Mouse (Mus musculus) granulocyte monocyte progenitor cell, adult 5-6 weeks (primary cell): ENCODE measurements around the gene Cacna1i. TPM values are rescaled to one million over a fixed set of nuclear protein-coding genes. Genes with fewer than 3 reads are reported as not detected.

Experiments
- ATAC-seq: replicated peaks from 2 replicates; pipeline ENCODE4 v1.8.0; 2016; ENCODE audit warnings: mild to moderate bottlenecking, moderate TSS enrichment, inconsistent platforms; ENCODE audit not compliant: poor library complexity, severe bottlenecking
- total RNA-seq, 2 experiments: library from RNA; stranded (forward) in 1 of 2; stranded (reverse) in 1 of 2; fragments of 200-712, 200-1000 nt in 1 of 2; fragments of >200 nt in 1 of 2; fragmentation: Nextera tagmentation in 1 of 2; gene quantifications; 2 replicates each; pipeline ENCODE4 v1.2.3; 2014 to 2017

The Cacna1i gene
- total RNA-seq (2014; fragmentation: Nextera tagmentation) (not detected in 2 replicates), total RNA-seq (2017) (not detected in 2 replicates)

DNA sequence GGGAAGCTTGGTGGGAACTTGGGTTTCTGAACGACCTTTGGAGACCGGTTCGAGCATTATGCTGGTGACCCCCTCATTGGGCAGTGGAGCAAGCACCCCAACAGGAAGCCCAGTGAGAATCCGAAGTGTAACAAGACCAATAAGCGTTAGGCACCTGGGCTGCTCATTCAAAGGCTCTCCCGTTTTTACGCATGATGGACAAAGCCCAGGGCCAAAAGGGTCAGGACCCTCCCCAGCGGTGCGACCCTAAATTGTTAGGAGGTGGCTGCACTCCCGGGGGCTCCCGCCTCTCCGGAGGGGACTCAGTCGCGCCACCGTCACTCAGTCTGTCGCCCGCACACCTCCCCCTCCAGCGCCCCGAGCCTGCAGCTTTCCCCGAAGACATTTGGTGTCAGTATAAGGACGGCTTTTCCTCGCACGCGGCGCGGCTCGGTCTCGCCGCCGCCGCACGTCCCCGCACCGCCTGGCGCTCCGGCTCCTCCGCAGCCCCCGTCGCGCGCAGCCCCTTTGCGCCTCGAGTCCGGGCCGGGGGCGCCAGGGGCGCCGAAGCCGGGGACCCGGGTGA, at the start of gene Cacna1i:
Gene Cacna1i (plus strand): TSS at position 388 of the 565 bp plus-strand sequence.
- no peak for ATAC-seq

DNA sequence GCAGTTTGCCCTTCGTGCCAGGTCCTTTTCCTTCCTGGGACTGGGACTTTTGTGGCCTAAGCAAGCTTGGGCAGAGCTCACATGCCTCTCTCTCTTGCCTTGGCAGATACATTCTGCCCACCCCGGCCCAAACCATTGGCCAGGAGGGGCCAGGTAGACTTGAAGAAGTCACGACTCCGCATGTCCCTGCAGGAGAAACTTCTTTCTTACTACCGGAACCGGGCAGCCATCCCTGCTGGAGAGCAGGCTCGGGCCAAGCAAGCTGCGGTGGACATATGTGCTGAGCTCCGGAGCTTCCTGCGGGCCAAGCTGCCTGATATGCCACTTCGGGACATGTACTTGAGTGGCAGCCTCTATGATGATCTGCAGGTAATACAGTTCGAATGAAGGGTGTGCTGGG, 38.9 kb upstream of the Cacna1i start:
- no peak for ATAC-seq

GRCm38 (mm10) chr15:80248596-80248995, 38.4 kb upstream of the Cacna1i start:
- no peak for ATAC-seq

GRCm38 (mm10) chr15:80249672-80250071, 37.4 kb upstream of the Cacna1i start:
- ATAC-seq = no peak

GRCm38 (mm10) chr15:80250586-80250985, 36.5 kb upstream of the Cacna1i start:
- no peak for ATAC-seq

GRCm38 (mm10) chr15:80253530-80253929, 33.5 kb upstream of the Cacna1i start:
- no peak for ATAC-seq

DNA sequence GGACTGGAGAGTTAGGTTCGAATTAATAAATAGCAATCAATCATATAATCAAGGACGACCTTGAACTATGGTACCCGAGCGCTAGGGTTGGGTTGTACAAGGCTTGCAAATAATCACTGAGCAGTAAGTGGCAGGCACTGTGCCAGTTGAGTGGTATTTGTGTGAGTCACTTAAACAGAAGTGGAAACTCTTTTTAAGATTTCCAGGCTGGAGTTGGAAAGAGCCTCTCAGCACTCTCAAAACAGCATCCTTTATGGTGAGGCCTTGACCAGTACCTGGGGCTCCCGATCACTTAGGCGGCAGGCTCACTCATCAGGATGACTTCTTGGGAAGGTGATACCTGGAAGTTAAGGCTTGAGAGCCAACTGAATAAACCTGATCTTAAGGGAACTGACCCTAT, 32.8 kb upstream of the Cacna1i start:
- ATAC-seq = no peak

DNA sequence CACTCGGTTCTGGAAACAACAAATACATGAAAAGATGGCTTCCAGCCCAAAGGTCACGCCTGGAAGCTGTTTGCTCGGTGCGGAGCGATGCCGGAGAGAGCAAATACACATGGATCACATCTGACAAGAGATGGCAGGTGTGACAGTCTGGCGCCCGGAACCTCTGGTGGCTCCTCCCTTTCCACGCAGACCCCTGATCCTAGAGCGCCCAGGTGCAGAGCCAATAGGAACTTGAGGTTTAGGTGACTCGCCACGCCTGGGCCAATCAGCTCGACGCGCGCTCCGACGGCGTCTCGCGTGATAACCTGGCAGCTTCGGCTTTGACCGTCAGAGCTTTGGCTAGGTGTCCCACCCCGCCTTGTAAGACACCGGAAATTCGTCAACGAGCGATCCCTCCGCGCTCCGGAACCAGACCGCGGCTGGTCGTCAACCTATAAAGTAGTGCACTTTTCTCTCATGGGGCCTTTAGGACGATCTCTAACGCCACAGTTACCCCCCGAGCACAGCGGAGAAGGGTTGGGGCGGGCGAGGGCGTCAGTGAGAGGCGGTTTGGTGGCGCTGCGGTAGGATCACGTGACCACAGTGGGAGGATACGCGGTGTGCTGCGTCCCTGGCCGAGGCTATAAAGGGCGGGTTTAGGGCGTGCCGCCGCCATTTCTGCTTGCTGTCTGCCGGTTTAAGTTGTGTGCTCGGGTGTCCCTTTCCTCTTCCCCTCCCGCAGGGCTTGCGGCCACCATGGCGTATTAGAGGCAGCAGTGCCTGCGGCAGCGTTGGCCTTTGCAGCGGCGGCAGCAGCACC, 32.0 kb upstream of the Cacna1i start, which contains the start of gene Atf4:
Gene Atf4 (plus strand): TSS at position 338 of the 799 bp plus-strand sequence.
- ATAC-seq = peak; percentile 73

DNA sequence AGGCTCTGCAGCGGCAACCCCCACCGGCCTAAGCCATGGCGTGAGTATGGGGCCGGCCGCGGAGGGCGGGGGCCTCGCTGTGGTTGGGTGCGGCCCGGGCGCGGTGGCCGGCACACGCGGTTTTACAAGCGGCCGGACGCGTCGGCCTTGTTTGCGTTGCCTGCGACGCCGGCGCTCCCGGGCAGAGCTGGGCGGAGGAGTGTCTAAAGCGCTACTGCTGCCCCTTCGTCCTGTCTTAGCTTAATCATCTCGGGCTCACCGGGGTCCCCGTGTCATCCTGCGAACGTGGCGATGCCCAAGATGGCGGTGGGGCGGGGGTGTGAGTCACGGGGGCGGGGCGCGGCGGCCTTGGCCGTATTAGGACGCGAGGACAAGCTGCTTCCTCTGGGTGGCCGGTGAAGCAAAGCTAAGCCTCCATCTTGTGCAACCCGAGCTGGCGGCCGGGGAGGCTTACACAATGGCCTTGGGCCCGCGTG, 31.4 kb upstream of the Cacna1i start:
- ATAC-seq = peak; percentile 50

- no peak for ATAC-seq
These were observed 30.8 kb upstream of the Cacna1i start for GRCm38 (mm10) chr15:80256242-80256641.

GRCm38 (mm10) chr15:80256656-80257601, 30.1 kb upstream of the Cacna1i start:
- no peak for ATAC-seq

GRCm38 (mm10) chr15:80257602-80258239, 29.3 kb upstream of the Cacna1i start:
- ATAC-seq = no peak

DNA sequence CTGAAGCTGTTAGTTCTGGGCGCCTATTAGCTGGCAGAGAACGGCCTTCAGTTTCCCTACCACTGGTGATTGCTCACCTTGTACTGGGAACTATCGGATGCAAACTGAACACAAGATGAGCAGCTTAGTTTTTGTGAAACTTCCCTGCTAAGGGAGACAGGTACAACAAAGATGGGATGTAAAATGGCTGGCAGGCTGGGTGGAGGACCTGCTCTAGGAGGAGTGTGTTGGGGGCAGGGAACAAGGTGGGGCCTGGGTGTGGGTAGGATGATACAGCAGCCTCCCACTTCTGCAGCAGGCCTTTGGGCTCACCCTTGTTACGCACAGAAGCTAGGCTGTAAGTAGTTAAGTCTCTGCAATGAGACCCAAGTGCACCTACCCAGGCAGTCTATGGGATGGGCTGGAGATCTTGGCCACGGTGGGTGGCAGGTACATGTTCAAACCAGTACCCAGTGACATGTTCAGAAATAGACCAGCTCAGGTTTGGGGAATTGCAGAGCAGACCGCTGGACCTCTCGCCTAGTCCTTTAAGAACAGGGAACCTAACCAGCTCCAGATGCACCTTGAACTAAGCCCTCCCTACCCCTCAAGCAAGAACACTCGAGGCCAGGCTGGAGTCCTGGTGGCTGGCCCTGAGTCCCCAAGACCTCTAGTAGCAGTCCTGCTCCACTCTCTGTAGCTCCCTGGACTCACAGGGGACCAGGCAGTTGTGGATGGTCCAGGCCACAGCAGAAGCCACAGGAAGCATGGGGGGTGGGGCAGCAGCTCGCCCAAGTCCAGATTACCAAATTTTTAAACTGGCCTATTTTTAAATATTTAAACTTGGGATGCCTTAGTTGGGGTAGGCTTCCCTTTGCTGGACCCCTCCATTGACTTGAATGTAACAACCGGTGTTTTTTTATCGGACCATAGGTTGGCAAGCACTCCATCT, 28.5 kb upstream of the Cacna1i start:
- no peak for ATAC-seq

- no peak for ATAC-seq
These were observed 27.5 kb upstream of the Cacna1i start for GRCm38 (mm10) chr15:80259406-80260045.

DNA sequence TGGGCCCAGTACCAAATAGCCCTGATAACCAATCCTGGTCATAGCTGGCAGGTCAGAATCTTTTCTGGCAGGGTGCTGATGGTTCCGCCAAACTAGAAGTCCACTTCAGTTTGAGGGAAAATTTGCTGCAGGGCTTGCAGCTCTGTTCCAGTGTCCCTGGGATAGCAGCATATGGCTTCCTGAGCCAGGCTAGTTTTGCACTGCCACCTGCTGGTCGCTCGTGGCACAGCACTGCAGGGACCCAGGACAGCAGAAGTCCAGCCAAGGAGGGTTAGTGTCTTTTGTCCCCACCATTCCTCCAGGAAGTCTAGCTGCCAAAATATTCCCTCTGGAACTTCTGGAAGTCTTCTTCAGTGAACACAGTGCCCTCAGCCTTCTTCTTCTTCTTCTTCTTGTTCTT, 26.4 kb upstream of the Cacna1i start:
- peak; percentile 33; the same call in 1 of the 2 replicates for ATAC-seq

DNA sequence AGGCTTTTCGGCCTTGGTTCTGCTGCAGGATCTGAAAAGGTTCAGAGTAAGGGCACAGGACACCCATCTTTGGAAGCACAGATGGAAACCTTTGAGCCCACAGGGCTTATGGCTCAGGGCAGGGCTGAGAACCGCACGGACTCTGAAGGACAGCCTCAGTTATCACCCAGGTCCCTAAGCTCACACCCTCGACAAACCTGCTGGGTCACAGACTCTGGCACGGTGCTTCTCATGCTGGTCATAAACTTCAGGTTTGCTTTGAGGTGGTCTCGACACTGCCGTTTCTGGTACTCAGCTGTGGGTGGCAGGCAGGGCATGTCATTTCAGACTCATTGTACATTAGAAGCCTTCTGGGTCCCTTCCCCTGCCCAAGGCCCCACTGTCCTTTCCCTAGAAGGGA, 25.9 kb upstream of the Cacna1i start:
- ATAC-seq = no peak

- ATAC-seq = peak; percentile 91
These were observed 23.1 kb upstream of the Cacna1i start, which contains the start of gene Rps19bp1 for GRCm38 (mm10) chr15:80263610-80264575. Rps19bp1 (minus strand) TSS chr15:80264315.
